In genomic region chr16:52250196-52250595, GRCm38 (mm10) we compare ENCODE assay signal across 31 mouse cellular contexts.
"Had no signal": no experiment of that assay in that cellular context is flagged by ENCODE, and none has a peak within 500 bp of the region (broad histone marks: within the 10 kb centered on the region; RNA-seq: fewer than 3 reads in every experiment).

No protein-coding gene starts in this region.

- H3K36me3 ChIP-seq: limb, embryonic 10.5 days; limb, embryonic 15.5 days; lung, embryonic 15.5 days; midbrain, embryonic 10.5 days; midbrain, embryonic 12.5 days; midbrain, embryonic 13.5 days; midbrain, embryonic 15.5 days; neural tube, embryonic 12.5 days had no signal

- H3K9ac ChIP-seq: limb, embryonic 12.5 days; limb, embryonic 13.5 days; limb, embryonic 15.5 days; liver, embryonic 12.5 days; liver, embryonic 13.5 days; liver, embryonic 14.5 days; liver, embryonic 15.5 days; liver, postnatal 0 days; lung, embryonic 14.5 days; lung, embryonic 15.5 days; midbrain, embryonic 12.5 days; midbrain, embryonic 13.5 days; midbrain, embryonic 15.5 days; neural tube, embryonic 12.5 days had no signal

- DNase-seq: left cerebral cortex, postnatal 4 days; liver; liver, embryonic 13.5 days; liver, postnatal 0 days; lung, adult 18-20 months; lung, adult 2 months; lung, embryonic 14.5 days; lung, postnatal 10 days; lung, postnatal 14 days; lung, postnatal 36 days; lung, postnatal 4 days; midbrain, embryonic 14.5 days had no signal

- H3K4me2 ChIP-seq: limb, embryonic 12.5 days; limb, embryonic 13.5 days; limb, embryonic 15.5 days; liver, embryonic 12.5 days; liver, embryonic 13.5 days; liver, embryonic 15.5 days; lung, embryonic 14.5 days; lung, embryonic 15.5 days; midbrain, embryonic 11.5 days; midbrain, embryonic 12.5 days; midbrain, embryonic 13.5 days; midbrain, embryonic 15.5 days; neural tube, embryonic 12.5 days had no signal

- ATAC-seq: liver, embryonic 12.5 days; liver, postnatal 0 days; lung, postnatal 0 days; midbrain, embryonic 13.5 days; midbrain, embryonic 15.5 days; midbrain, embryonic 16.5 days had no signal

- H3K4me3 ChIP-seq: limb, embryonic 10.5 days; limb, embryonic 12.5 days; limb, embryonic 13.5 days; limb, embryonic 15.5 days; liver, embryonic 12.5 days; liver, embryonic 13.5 days; liver, embryonic 15.5 days; lung, embryonic 15.5 days; megakaryocyte, embryonic 14.5 days; midbrain, embryonic 10.5 days; midbrain, embryonic 12.5 days; midbrain, embryonic 13.5 days; midbrain, embryonic 15.5 days; myocyte; neural tube, embryonic 12.5 days had no signal

- H3K27me3 ChIP-seq: limb, embryonic 12.5 days; limb, embryonic 13.5 days; limb, embryonic 15.5 days; liver, embryonic 12.5 days; liver, embryonic 13.5 days; liver, embryonic 15.5 days; lung, embryonic 15.5 days; megakaryocyte, embryonic 14.5 days; midbrain, embryonic 12.5 days; midbrain, embryonic 13.5 days; midbrain, embryonic 15.5 days; neural tube, embryonic 12.5 days had no signal

- H3K9me3 ChIP-seq: limb, embryonic 10.5 days; limb, embryonic 13.5 days; limb, embryonic 15.5 days; liver, embryonic 12.5 days; liver, embryonic 13.5 days; liver, embryonic 15.5 days; lung, embryonic 15.5 days; midbrain, embryonic 10.5 days; midbrain, embryonic 12.5 days; midbrain, embryonic 13.5 days; midbrain, embryonic 15.5 days; neural tube, embryonic 12.5 days had no signal

- H3K27ac ChIP-seq: limb, embryonic 10.5 days; limb, embryonic 12.5 days; limb, embryonic 13.5 days; limb, embryonic 15.5 days; liver, embryonic 12.5 days; liver, embryonic 13.5 days; liver, embryonic 14.5 days; liver, embryonic 15.5 days; lung, embryonic 15.5 days; macrophage; midbrain, embryonic 10.5 days; midbrain, embryonic 12.5 days; midbrain, embryonic 13.5 days; midbrain, embryonic 15.5 days; neural tube, embryonic 12.5 days had no signal

- H3K4me1 ChIP-seq: limb, embryonic 10.5 days; limb, embryonic 12.5 days; limb, embryonic 13.5 days; limb, embryonic 15.5 days; liver, embryonic 12.5 days; liver, embryonic 13.5 days; liver, embryonic 15.5 days; lung, embryonic 15.5 days; megakaryocyte, embryonic 14.5 days; midbrain, embryonic 10.5 days; midbrain, embryonic 12.5 days; midbrain, embryonic 13.5 days; midbrain, embryonic 15.5 days; neural tube, embryonic 12.5 days had no signal
